15 mouse cellular contexts compared by ENCODE assay signal in the genomic region with DNA sequence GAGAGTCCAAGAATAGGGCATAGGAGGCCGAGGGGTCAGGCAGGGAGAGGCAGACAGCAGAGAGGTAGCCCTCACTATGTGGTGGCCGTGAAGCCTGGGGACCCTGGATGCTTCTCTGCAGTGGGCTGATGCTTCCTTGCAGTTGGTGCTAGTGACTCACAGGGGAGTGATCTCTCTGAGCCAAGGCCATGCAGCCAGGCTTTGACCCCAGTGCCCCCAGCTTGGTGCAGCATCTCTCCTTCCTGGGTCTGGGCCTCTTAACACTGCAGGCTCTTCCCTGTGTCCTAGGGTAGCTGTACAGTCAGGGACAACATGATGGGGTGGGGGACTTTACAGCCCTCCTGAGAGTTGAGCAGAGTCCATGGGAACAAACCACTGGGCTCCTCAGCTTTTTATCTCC. TPM values are rescaled to one million over a fixed set of nuclear protein-coding genes. Genes with fewer than 3 reads are reported as not detected.
DNase-seq lines count a peak whose midpoint lies in the region; ATAC-seq and TF ChIP-seq lines count a peak whose summit lies in the region.
"Had no signal": no experiment of that assay in that cellular context is flagged by ENCODE, and none has a peak within 500 bp of the region (broad histone marks: within the 10 kb centered on the region; RNA-seq: fewer than 3 reads in every experiment).

No protein-coding gene starts in this region.

- 0 out of 2 replicates have a peak overlapping the region, but pooled peaks have one; percentile 31 for H3K4me2 ChIP-seq in kidney, embryonic 16.5 days (replicated peaks; ENCODE audit: low read depth, low read length)
- peak overlapping the region; percentile 39 for H3K4me2 ChIP-seq in intestine, embryonic 15.5 days (replicated peaks)
- no peak overlapping the region for H3K4me2 ChIP-seq in midbrain, postnatal 0 days (ENCODE audit: low read depth, low read length, poor library complexity, severe bottlenecking)
- H3K4me2 ChIP-seq: heart, embryonic 15.5 days; limb, embryonic 12.5 days; lung, embryonic 15.5 days had no signal

- ATAC-seq in kidney, embryonic 16.5 days (ENCODE audit: low FRiP score, low TSS enrichment) = peak; percentile 44
- ATAC-seq in intestine, embryonic 15.5 days = peak; percentile 54
- no peak for ATAC-seq in midbrain, postnatal 0 days (ENCODE audit: low FRiP score)
- ATAC-seq: inflammation-experienced regulatory T-cells, adult 6 months had no signal

- 0 out of 2 replicates have a peak overlapping the region, but pooled peaks have one; percentile 2 for H3K9ac ChIP-seq in kidney, embryonic 16.5 days (replicated peaks; ENCODE audit: low read length)
- no peak overlapping the region for H3K9ac ChIP-seq in intestine, embryonic 15.5 days
- 0 out of 2 replicates have a peak overlapping the region, but pooled peaks have one; percentile 13 for H3K9ac ChIP-seq in midbrain, postnatal 0 days (replicated peaks; ENCODE audit: low read length, poor library complexity, severe bottlenecking)
- H3K9ac ChIP-seq: heart, embryonic 15.5 days; limb, embryonic 12.5 days; lung, embryonic 15.5 days had no signal

- no peaks in the 10 kb centered on the region for H3K27me3 ChIP-seq in kidney, embryonic 16.5 days (ENCODE audit: insufficient read depth, low read length)
- H3K27me3 ChIP-seq in intestine, embryonic 15.5 days (replicated peaks) = no peaks in the 10 kb centered on the region
- H3K27me3 ChIP-seq in midbrain, postnatal 0 days (ENCODE audit: insufficient read depth, low read length) = no peaks in the 10 kb centered on the region
- H3K27me3 ChIP-seq: lung, embryonic 15.5 days had no signal

- H3K36me3 ChIP-seq in kidney, embryonic 16.5 days (ENCODE audit: insufficient read depth, low read length) = no peaks in the 10 kb centered on the region
- no peaks in the 10 kb centered on the region for H3K36me3 ChIP-seq in intestine, embryonic 15.5 days
- no peaks in the 10 kb centered on the region for H3K36me3 ChIP-seq in midbrain, postnatal 0 days (ENCODE audit: insufficient read depth, low read length)
- H3K36me3 ChIP-seq: heart, embryonic 15.5 days; limb, embryonic 12.5 days; lung, embryonic 15.5 days had no signal

- no peaks in the 10 kb centered on the region for H3K9me3 ChIP-seq in kidney, embryonic 16.5 days (ENCODE audit: low read length)
- H3K9me3 ChIP-seq in intestine, embryonic 15.5 days = no peaks in the 10 kb centered on the region
- H3K9me3 ChIP-seq in midbrain, postnatal 0 days (ENCODE audit: low read length) = no peaks in the 10 kb centered on the region
- H3K9me3 ChIP-seq: heart, embryonic 15.5 days; limb, embryonic 12.5 days; lung, embryonic 15.5 days had no signal

- peak; percentile 58 to 74 for DNase-seq in adrenal gland, adult (ENCODE audit: inconsistent age in 2 of 2, low spot score in 1 of 2)
- no peak for DNase-seq in adrenal gland, postnatal 25 days
- DNase-seq in kidney, adult 8-10 months = no peak
- DNase-seq in midbrain, postnatal 0 days (ENCODE audit: low spot score) = no peak
- no peak for DNase-seq in layer of hippocampus, postnatal 14 days (ENCODE audit: low spot score in 2 of 2)
- DNase-seq in spleen, postnatal 36 days (ENCODE audit: low spot score in 2 of 2) = no peak
- DNase-seq: cerebellum, adult 9-11 months; gastrocnemius, postnatal 25 days; right cerebral cortex, postnatal 4 days had no signal

- H3K27ac ChIP-seq in kidney, embryonic 16.5 days (ENCODE audit: low read length) = peak overlapping the region; percentile 86
- H3K27ac ChIP-seq in intestine, embryonic 15.5 days = peak overlapping the region; percentile 83
- H3K27ac ChIP-seq in midbrain, postnatal 0 days (ENCODE audit: low read depth, low read length) = no peak overlapping the region
- H3K27ac ChIP-seq: heart, embryonic 15.5 days; limb, embryonic 12.5 days; lung, embryonic 15.5 days had no signal

- peaks cover 100% of the 10 kb centered on the region for H3K4me1 ChIP-seq in kidney, embryonic 16.5 days (ENCODE audit: insufficient read depth, low read length)
- H3K4me1 ChIP-seq in intestine, embryonic 15.5 days (replicated peaks) = peaks cover 89% of the 10 kb centered on the region
- peaks cover 38% of the 10 kb centered on the region for H3K4me1 ChIP-seq in midbrain, postnatal 0 days (ENCODE audit: insufficient read depth, low read length)

- WGBS in kidney, embryonic 16.5 days = 26% methylated on average over 2 of the region's 2 CpGs
- WGBS in intestine, embryonic 15.5 days = 49% methylated on average over 2 of the region's 2 CpGs
- 41% methylated on average over 2 of the region's 2 CpGs for WGBS in midbrain, postnatal 0 days

- no peak for TF ChIP-seq CTCF in midbrain, postnatal 0 days (IDR thresholded peaks at IDR 0.05)

- no peak overlapping the region for H3K4me3 ChIP-seq in kidney, embryonic 16.5 days (ENCODE audit: low read length)
- H3K4me3 ChIP-seq in intestine, embryonic 15.5 days (replicated peaks) = no peak overlapping the region
- H3K4me3 ChIP-seq in midbrain, postnatal 0 days (ENCODE audit: low read depth, low read length) = no peak overlapping the region
- H3K4me3 ChIP-seq: heart, embryonic 15.5 days; limb, embryonic 12.5 days; lung, embryonic 15.5 days had no signal

RNA-seq across cellular contexts. Expression of gene Fam222a, which starts 21.6 kb away (rescaled TPM):
- 26.9 and 39.8 TPM in 2 replicates for total RNA-seq in adrenal gland, postnatal 25 days (2021)
- 4.1 and 4.5 TPM in 2 replicates for polyA plus RNA-seq in kidney, embryonic 16.5 days (2015; fragmentation: Nextera tagmentation; extraction: Ambion mirVana)
- polyA plus RNA-seq in intestine, embryonic 15.5 days (2015; fragmentation: Nextera tagmentation; extraction: Ambion mirVana) = 5.1 and 6.2 TPM in 2 replicates
- total RNA-seq in midbrain, postnatal 0 days (2014; rRNA removed) = 5.6 and 10.4 TPM in 2 replicates
- polyA plus RNA-seq in midbrain, postnatal 0 days (2015; fragmentation: Nextera tagmentation; extraction: Ambion mirVana) = 3.5 and 4.2 TPM in 2 replicates
- total RNA-seq in layer of hippocampus, postnatal 14 days (2021) = 1 to 10 TPM; 7.6 to 7.8 TPM
- polyA plus RNA-seq: inflammation-experienced regulatory T-cells, adult 6 months had no signal

Comparison
In these comparisons a context has a peak if more than half of its experiments do, and no peak if none do; other contexts are left out.
1. DNase-seq: peak in adrenal gland, adult (2 of 2); none in adrenal gland, postnatal 25 days (single experiment), kidney, adult 8-10 months (0 of 2), midbrain, postnatal 0 days (single experiment), layer of hippocampus, postnatal 14 days (0 of 2) and spleen, postnatal 36 days (0 of 2).